Mouse (Mus musculus) heart, embryonic 13.5 days (tissue): ENCODE data around the gene P4ha2. TPM values are rescaled to one million over a fixed set of nuclear protein-coding genes. Genes with fewer than 3 reads are reported as not detected.

Experiments
- ATAC-seq: fragments of 200-750 bp; cut with Nextera tagmentation; 2 replicates; pipeline ENCODE4 v1.8.0; 2017; ENCODE audit warnings: moderate TSS enrichment; ENCODE audit not compliant: insufficient number of reproducible peaks, low FRiP score, low TSS enrichment; ENCODE audit errors: extremely low read depth
- H3K27ac ChIP-seq: fragments of 300-500 bp; sonication (generic); replicated peaks from 2 replicates; pipeline ENCODE4 v1.5.1; 2015; ENCODE audit warnings: moderate library complexity, mild to moderate bottlenecking, inconsistent platforms
- H3K27me3 ChIP-seq: fragments of 300-500 bp; sonication (generic); replicated peaks from 2 replicates; pipeline ENCODE4 v1.6.1; 2015; ENCODE audit warnings: mild to moderate bottlenecking, inconsistent platforms
- H3K36me3 ChIP-seq: fragments of 300-500 bp; sonication (generic); 2 replicates; pipeline ENCODE4 v1.6.1; 2015; ENCODE audit warnings: mild to moderate bottlenecking, inconsistent platforms
- H3K4me1 ChIP-seq: fragments of 300-500 bp; sonication (generic); 2 replicates; pipeline ENCODE4 v1.6.1; 2015; ENCODE audit warnings: inconsistent platforms
- H3K4me2 ChIP-seq: fragments of 300-500 bp; sonication (generic); 2 replicates; pipeline ENCODE4 v1.6.1; 2015; ENCODE audit warnings: inconsistent platforms, mild to moderate bottlenecking, moderate library complexity
- H3K4me3 ChIP-seq: fragments of 300-500 bp; sonication (generic); 2 replicates; pipeline ENCODE4 v1.5.1; 2015; ENCODE audit warnings: moderate library complexity, mild to moderate bottlenecking, inconsistent platforms
- H3K9ac ChIP-seq: fragments of 300-500 bp; sonication (generic); 2 replicates; pipeline ENCODE4 v1.6.1; 2015; ENCODE audit warnings: inconsistent platforms, mild to moderate bottlenecking, moderate library complexity
- H3K9me3 ChIP-seq: fragments of 300-500 bp; sonication (generic); 2 replicates; pipeline ENCODE4 v1.6.1; 2016; ENCODE audit warnings: inconsistent platforms
- WGBS: fragments of 180-500 bp; shearing (Covaris S2); methylation state at CpG from one replicate; pipeline ENCODE4 v1.1.7; 2015; ENCODE audit warnings: mixed read lengths; 5-methylcytosine and 5-hydroxymethylcytosine counted together
- polyA plus RNA-seq: library from polyadenylated mRNA; unstranded; fragments of >200 nt; fragmentation: Nextera tagmentation; extraction: Ambion mirVana; gene quantifications from 2 replicates; pipeline ENCODE4 v1.2.1, GENCODE M21; 2015

P4ha2 gene
- polyA plus RNA-seq, 1 experiment from 2014 or later: 44.7 TPM

DNA sequence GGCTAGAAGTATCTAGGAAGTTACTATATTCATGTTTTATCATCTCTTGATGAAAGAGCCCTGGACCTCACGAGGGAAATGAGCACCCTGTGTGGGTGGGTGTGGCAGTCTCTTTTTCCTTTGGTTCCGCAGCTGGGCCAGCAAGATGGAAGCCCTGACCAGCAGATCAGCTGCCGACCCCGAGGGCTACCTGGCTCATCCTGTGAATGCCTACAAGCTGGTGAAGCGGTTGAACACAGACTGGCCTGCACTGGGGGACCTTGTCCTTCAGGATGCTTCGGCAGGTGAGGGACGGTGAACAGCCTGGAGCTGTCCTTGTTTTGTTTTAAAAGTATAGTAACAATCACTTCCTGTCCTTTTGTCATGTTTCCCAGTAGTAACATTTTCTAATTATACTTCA, 11.4 kb downstream of the P4ha2 start:
- ATAC-seq: no peak
- peaks cover 10% of the 10 kb centered on the region for H3K36me3 ChIP-seq
- H3K27ac ChIP-seq: no peak overlapping the region; the same call in 1 of the 2 replicates
- H3K4me1 ChIP-seq: peaks cover 92% of the 10 kb centered on the region
- no peak overlapping the region for H3K4me3 ChIP-seq
- H3K27me3 ChIP-seq: no peaks in the 10 kb centered on the region
- H3K9ac ChIP-seq: no peak overlapping the region
- WGBS: 87% methylated on average over 7 of the region's 7 CpGs
- H3K9me3 ChIP-seq: no peaks in the 10 kb centered on the region
- no peak overlapping the region for H3K4me2 ChIP-seq

DNA sequence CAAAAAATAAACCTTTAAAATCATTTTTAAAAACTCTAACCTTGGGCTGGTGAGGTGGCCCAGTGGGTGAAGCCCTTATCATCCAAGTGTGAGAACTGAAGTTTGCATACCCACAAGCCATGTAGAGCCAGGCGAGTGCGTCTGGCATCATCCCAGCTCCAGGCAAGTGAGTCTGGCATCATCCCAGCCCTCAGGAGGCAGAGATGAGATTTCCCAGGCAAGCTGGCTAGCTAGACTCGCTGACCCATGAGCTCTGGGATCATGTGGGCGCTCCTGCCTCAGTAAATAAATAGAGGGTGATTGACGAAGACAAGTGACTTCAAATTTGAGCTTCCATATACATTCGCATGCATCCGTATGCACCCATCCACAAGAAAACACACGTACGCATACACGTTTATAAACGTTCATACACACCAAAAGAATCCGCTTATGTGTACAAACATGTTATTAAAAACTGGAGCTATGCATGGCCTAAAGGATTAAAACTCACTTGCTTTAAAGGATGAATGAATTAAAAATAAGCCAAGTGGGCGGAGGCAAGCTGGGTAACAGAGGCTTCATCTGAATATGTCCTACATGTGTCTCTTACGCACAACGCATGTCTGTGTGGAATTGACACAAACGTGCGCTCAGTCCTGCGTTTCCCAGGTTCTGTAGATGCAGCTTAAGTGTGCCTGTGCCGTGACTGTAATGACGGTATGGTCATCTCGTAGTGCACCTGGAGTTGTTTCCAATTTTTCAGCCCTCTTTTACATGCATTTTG, 12.3 kb downstream of the P4ha2 start:
- Histone ChIP-seq H3K4me1 (peaks cover 90% of the 10 kb centered on the region), H3K4me3 (no peak overlapping the region), H3K9ac (peak overlapping the region; percentile 68), H3K9me3 (no peaks in the 10 kb centered on the region), H3K27me3 (no peaks in the 10 kb centered on the region), H3K4me2 (peak overlapping the region; percentile 60), H3K36me3 (peaks cover 18% of the 10 kb centered on the region), H3K27ac (peak overlapping the region; percentile 94)
- WGBS: 67% methylated on average over 21 of the region's 21 CpGs
- ATAC-seq: no peak

DNA sequence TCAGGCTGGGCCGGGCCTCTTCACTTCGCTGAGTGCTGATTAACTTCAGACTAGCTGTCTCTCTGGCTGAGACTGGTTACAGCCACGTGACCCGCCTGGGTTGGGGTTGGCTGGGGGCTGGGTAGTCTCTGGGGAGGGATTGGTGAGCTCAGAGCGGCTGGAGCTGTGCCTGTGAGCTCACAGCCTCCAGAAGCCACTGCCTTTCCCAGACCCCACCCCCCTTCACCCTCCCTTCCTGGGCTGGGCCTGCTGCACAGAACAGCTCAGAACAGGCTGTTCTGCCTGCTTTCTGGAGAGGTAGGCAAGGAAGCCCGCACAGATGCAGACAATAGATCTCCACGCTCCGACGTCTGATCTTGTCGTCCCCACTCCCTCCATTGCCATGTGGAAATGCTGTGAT, 13.0 kb downstream of the P4ha2 start:
- 1% methylated on average over 10 of the region's 10 CpGs for WGBS
- peak overlapping the region; percentile 60 for H3K4me2 ChIP-seq
- ATAC-seq: peak; percentile 89
- H3K27ac ChIP-seq: peak overlapping the region; percentile 94
- H3K36me3 ChIP-seq: peaks cover 26% of the 10 kb centered on the region
- peaks cover 88% of the 10 kb centered on the region for H3K4me1 ChIP-seq
- H3K4me3 ChIP-seq: peak overlapping the region; percentile 27
- no peaks in the 10 kb centered on the region for H3K27me3 ChIP-seq
- no peaks in the 10 kb centered on the region for H3K9me3 ChIP-seq
- H3K9ac ChIP-seq: peak overlapping the region; percentile 69

DNA sequence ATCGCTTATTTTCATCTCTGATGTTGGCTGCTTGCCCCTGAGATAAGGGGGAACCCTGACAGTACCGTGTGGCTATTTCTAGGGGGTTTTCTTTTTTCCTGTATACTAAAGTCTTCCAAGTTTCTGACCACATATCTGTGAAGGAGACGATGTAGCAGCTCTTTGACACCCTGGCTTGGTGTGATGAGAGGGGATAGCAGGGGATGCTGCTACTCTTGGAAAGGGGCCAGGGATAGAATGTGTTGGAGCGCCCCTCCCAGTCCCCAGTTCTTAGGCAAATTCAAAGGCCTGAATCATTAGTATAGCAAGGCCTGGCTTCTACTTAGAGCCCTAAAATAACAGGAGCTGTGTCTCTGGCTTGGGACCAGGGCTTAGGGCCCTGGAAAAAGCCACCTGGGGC, 13.5 kb downstream of the P4ha2 start:
- Histone ChIP-seq H3K27me3 (no peaks in the 10 kb centered on the region), H3K4me3 (peak overlapping the region; percentile 27), H3K27ac (peak overlapping the region; percentile 94), H3K36me3 (peaks cover 30% of the 10 kb centered on the region), H3K9me3 (no peaks in the 10 kb centered on the region), H3K4me2 (peak overlapping the region; percentile 60), H3K4me1 (peaks cover 84% of the 10 kb centered on the region), H3K9ac (peak overlapping the region; percentile 69)
- no peak for ATAC-seq
- WGBS: 10% methylated on average over 4 of the region's 4 CpGs

DNA sequence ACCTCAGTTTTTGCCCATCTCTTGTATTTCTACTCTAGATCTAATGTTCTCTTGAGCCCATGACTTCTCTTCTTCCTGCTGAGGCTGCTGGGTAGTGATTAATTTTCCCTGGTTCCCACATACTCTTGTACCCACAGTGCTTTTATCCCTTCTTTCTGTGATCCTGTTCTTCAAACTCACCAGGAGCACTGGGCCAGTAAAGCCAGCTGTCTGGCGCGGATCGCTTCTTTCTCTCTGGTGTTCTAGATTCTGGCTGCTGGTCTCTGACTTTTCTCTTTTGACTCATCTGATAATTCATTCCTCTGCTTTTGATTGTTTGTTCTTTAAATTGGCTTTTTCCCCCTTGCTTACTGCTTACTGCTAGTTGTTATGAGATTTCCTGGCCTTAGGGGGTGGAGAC, 14.9 kb downstream of the P4ha2 start:
- H3K4me1 ChIP-seq: peaks cover 70% of the 10 kb centered on the region

DNA sequence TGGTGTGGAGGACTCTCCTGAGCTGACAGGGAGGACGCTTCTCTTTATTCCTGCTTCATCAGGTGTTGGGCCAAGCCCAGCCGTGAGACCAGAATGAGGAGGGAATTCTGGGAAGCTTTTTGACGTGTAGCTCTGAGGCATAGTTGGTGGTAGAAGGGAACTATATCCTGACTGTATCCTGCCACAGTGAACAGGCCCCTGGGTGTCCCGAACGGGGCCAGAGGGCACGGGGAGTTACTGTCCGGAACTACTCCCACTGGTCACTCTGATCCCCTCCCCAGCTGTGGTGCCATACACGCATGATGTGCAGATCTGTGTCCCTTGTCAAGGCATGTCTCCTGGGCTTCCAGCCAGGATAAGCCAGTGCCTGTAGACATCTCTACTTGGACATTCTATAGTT, 15.4 kb downstream of the P4ha2 start:
- Histone ChIP-seq H3K27ac (no peak overlapping the region), H3K4me1 (peaks cover 64% of the 10 kb centered on the region), H3K36me3 (peaks cover 49% of the 10 kb centered on the region), H3K27me3 (no peaks in the 10 kb centered on the region), H3K9me3 (no peaks in the 10 kb centered on the region), H3K9ac (no peak overlapping the region), H3K4me3 (no peak overlapping the region), H3K4me2 (no peak overlapping the region)
- 72% methylated on average over 8 of the region's 8 CpGs for WGBS
- no peak for ATAC-seq

More for the DNA sequence above, 14.9 kb downstream of the P4ha2 start:
- Histone ChIP-seq H3K4me3 (no peak overlapping the region), H3K9me3 (no peaks in the 10 kb centered on the region), H3K27me3 (no peaks in the 10 kb centered on the region), H3K36me3 (peaks cover 44% of the 10 kb centered on the region), H3K4me2 (no peak overlapping the region), H3K27ac (no peak overlapping the region), H3K9ac (no peak overlapping the region)
- ATAC-seq: no peak
- WGBS: 94% methylated on average over 3 of the region's 3 CpGs

DNA sequence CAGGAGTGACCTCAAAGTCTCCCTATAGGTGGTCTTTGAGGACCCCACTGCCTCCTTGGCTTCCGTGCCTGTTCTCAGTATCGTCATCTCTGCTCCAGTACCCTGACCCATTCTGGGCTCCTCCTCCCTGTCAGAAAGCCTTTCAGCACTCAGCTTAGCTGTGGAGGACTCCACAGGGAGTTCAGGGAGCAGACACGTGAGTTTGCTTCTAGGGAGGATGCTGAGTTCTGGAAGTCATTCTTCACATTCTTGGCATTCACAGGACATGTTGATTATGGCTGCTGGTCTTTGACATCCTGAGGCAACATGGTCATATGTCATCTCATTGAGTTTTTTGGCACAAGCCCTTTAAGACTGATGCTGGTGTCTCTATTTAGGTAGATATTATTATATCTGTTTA, 16.0 kb downstream of the P4ha2 start:
- Histone ChIP-seq H3K4me3 (no peak overlapping the region), H3K27me3 (no peaks in the 10 kb centered on the region), H3K27ac (peak overlapping the region; percentile 30; the same call in 1 of the 2 replicates), H3K4me2 (no peak overlapping the region), H3K9ac (no peak overlapping the region), H3K4me1 (peaks cover 58% of the 10 kb centered on the region), H3K9me3 (no peaks in the 10 kb centered on the region), H3K36me3 (peaks cover 48% of the 10 kb centered on the region)
- 20% methylated on average over 3 of the region's 3 CpGs for WGBS
- ATAC-seq: no peak

DNA sequence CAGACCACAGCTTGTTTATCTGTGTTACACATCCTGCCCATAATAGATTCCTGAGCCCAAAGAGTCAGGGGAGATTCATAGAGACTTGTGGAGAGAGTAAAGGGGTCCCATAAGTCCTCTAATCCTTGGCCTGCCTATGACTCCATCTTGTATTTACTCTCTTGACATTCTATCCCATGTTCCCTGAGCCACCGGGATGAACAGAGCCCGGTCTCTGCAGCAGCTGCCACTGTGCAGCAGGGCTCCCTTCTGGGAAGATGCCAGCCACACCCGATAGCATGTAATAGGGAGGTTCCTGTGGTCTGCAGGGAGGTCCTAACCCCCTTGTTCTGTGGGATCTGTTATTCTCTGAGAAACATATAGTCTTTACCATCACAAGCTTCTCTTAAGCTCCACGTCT, 16.5 kb downstream of the P4ha2 start:
- Histone ChIP-seq H3K4me3 (no peak overlapping the region), H3K9ac (no peak overlapping the region), H3K27me3 (no peaks in the 10 kb centered on the region), H3K4me1 (peaks cover 53% of the 10 kb centered on the region), H3K27ac (peak overlapping the region; percentile 30; the same call in 1 of the 2 replicates), H3K4me2 (no peak overlapping the region), H3K9me3 (no peaks in the 10 kb centered on the region), H3K36me3 (peaks cover 43% of the 10 kb centered on the region)
- ATAC-seq: no peak
- 67% methylated on average over 4 of the region's 4 CpGs for WGBS

DNA sequence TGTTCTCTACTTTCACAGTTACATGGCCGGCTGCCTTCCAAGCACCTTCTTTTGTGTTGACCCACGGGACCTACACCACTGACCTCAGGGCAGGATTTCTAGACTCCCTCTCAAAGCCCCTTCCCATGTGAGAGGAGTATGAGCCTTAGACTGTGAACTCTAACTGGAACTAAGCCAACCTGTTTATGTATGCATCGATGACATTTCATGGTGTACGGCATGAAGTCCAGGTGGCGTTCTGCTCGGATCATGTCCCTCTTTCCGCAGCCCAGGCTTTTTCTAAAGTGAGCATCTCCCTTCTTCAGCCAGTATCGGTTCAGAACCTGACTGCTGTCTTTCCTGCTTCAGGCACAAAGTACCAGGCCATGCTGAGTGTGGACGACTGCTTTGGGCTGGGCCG, 17.2 kb downstream of the P4ha2 start:
- Histone ChIP-seq H3K4me3 (no peak overlapping the region), H3K4me2 (no peak overlapping the region), H3K4me1 (peaks cover 53% of the 10 kb centered on the region), H3K9me3 (no peaks in the 10 kb centered on the region), H3K27ac (no peak overlapping the region), H3K36me3 (peaks cover 43% of the 10 kb centered on the region), H3K9ac (no peak overlapping the region), H3K27me3 (no peaks in the 10 kb centered on the region)
- no peak for ATAC-seq
- WGBS: 86% methylated on average over 10 of the region's 10 CpGs

DNA sequence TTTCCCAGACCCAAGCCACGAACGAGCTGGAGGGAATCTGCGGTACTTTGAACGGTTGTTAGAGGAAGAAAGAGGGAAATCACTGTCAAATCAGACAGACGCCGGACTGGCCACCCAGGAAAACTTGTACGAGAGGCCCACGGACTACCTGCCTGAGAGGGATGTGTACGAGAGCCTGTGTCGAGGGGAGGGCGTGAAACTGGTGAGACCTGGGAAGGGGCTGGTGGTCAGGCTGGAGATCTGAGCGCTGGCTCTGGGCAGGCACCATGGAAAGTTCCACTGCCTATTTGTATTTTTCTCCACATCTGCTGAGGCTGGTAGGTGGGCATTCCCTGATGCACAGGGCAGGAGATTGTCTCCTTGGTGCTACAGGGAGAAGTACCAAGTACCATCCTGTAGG, 19.2 kb downstream of the P4ha2 start:
- H3K4me2 ChIP-seq: no peak overlapping the region
- 86% methylated on average over 12 of the region's 12 CpGs for WGBS
- no peaks in the 10 kb centered on the region for H3K9me3 ChIP-seq
- no peak overlapping the region for H3K27ac ChIP-seq
- peaks cover 43% of the 10 kb centered on the region for H3K36me3 ChIP-seq
- H3K27me3 ChIP-seq: no peaks in the 10 kb centered on the region
- H3K4me3 ChIP-seq: no peak overlapping the region
- no peak for ATAC-seq
- no peak overlapping the region for H3K9ac ChIP-seq
- peaks cover 45% of the 10 kb centered on the region for H3K4me1 ChIP-seq

DNA sequence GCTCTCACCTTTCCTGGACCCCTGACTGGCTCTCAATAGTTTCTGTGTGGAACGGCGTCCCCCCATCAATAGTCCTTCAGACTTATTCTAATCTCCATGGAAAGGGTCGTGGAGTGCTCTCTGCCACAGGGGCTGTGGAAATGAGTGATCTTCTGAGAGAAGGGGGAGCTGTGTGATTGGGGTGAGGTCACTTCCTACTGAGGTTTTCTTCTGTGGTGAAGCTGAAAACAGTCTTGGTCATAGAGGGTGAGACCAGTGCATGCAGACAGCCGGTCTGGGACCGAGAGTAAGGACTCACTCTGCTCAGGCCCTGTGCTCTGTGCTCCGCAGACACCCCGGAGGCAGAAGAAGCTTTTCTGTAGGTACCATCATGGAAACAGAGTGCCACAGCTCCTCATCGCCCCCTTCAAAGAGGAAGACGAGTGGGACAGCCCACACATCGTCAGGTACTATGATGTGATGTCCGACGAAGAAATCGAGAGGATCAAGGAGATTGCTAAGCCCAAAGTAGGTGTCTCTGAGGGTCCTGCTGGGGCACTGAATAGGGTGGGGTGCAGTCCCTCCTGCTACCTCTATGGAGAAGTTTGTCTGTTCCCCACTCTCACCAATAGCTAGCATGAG, 20.0 kb downstream of the P4ha2 start:
- Histone ChIP-seq H3K4me2 (no peak overlapping the region), H3K9me3 (no peaks in the 10 kb centered on the region), H3K27me3 (no peaks in the 10 kb centered on the region), H3K36me3 (peaks cover 46% of the 10 kb centered on the region), H3K4me1 (peaks cover 38% of the 10 kb centered on the region), H3K27ac (no peak overlapping the region), H3K4me3 (no peak overlapping the region), H3K9ac (no peak overlapping the region)
- 84% methylated on average over 13 of the region's 13 CpGs for WGBS
- ATAC-seq: no peak
